ENCODE assay signal across 19 mouse cellular contexts in the genomic region with DNA sequence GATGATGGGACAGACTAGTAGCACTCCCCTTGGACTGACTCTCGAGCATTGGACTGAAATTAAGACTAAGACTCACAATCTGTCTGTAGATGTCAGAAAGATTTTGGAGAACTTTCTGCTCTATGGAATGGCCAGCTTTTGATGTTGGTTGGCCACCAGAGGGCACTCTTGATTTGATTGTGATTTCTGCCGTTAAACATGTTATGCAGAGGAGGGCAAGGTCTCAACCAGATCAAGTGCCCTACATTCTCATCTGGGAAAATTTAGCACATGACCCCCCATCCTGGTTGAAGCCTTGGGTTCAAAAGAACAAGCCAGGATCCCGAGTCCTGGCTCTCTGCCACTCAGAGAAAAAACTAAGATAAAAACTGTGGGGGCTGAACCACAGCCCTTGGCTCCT. TPM values are rescaled to one million over a fixed set of nuclear protein-coding genes. Genes with fewer than 3 reads are reported as not detected.
DNase-seq lines count a peak whose midpoint lies in the region; ATAC-seq and TF ChIP-seq lines count a peak whose summit lies in the region.
"Not testable (repeated sequence)": the region's sequence is repeated elsewhere in the genome, so short reads cannot be mapped to it uniquely, and the experiment has no call there.
"Had no signal": no experiment of that assay in that cellular context is flagged by ENCODE, and none has a peak within 500 bp of the region (broad histone marks: within the 10 kb centered on the region; RNA-seq: fewer than 3 reads in every experiment).

No protein-coding gene starts in this region.

- H3K4me3 ChIP-seq in intestine, postnatal 0 days (ENCODE audit: low read depth, low read length), result not testable (repeated sequence)

- H3K4me2 ChIP-seq in intestine, postnatal 0 days (replicated peaks; ENCODE audit: low read depth), result not testable (repeated sequence)

- H3K9me3 ChIP-seq in intestine, postnatal 0 days (ENCODE audit: control insufficient read depth), result not testable (repeated sequence)

- peak; percentile 54 for TF ChIP-seq CTCF in intestine, postnatal 0 days (IDR thresholded peaks at IDR 0.05; ENCODE audit: low read depth)

- ATAC-seq in intestine, postnatal 0 days, result not testable (repeated sequence)

- DNase-seq in CD4-positive, CD25-positive, alpha-beta regulatory T cell, adult 2 months (ENCODE audit: low read depth, low spot score), result peak; percentile 16
- DNase-seq in adrenal gland, postnatal 36 days, result peak; percentile 11 to 18
- peak; percentile 11 to 23 for DNase-seq in cerebellum, postnatal 25 days
- DNase-seq in layer of hippocampus, adult 11-12 months (ENCODE audit: low spot score), result peak; percentile 13
- DNase-seq in left cerebral cortex, postnatal 25 days (ENCODE audit: low spot score in 2 of 2), result peak; percentile 3
- peak; percentile 11 for DNase-seq in ovary, postnatal 14 days (ENCODE audit: low spot score)
- DNase-seq in thymus, postnatal 4 days, result peak; percentile 23

- H3K27me3 ChIP-seq in intestine, postnatal 0 days (replicated peaks; ENCODE audit: control insufficient read depth, insufficient read depth, low read length), result not testable (repeated sequence)

- H3K27ac ChIP-seq in intestine, postnatal 0 days (ENCODE audit: low read depth, low read length), result not testable (repeated sequence)

- 47% methylated on average over 3 of the region's 3 CpGs for WGBS in intestine, postnatal 0 days

- H3K36me3 ChIP-seq in intestine, postnatal 0 days (ENCODE audit: control insufficient read depth, insufficient read depth), result not testable (repeated sequence)

- intact Hi-C loops in left cerebral cortex, postnatal 25 days (cut with DNase I), result loop anchor here (5.0 kb wide), 2 partner anchors 319 to 419 kb away; no protein-coding TSS in a partner anchor

- H3K4me1 ChIP-seq in intestine, postnatal 0 days (replicated peaks; ENCODE audit: control insufficient read depth, insufficient read depth, low read length), result not testable (repeated sequence)

- H3K9ac ChIP-seq in intestine, postnatal 0 days (ENCODE audit: low read depth, low read length), result not testable (repeated sequence)

RNA-seq across cellular contexts. Expression of a gene that starts 6.4 kb away (rescaled TPM):
- total RNA-seq in adrenal gland, postnatal 36 days (2021), result not detected
- not detected in 2 replicates for polyA plus RNA-seq in intestine, postnatal 0 days (2015; fragmentation: Nextera tagmentation; extraction: Ambion mirVana)
- total RNA-seq in left cerebral cortex, postnatal 25 days (2021), result not detected
- total RNA-seq: gastrocnemius, adult 8-10 months; left cerebral cortex, postnatal 10 days had no signal
- polyA plus RNA-seq: brain, embryonic 14.5 days; forebrain, embryonic 14.5 days; heart, embryonic 10.5 days; hindbrain, embryonic 10.5 days; intestine, embryonic 16.5 days; liver, embryonic 13.5 days; midbrain, embryonic 15.5 days; neural tube, embryonic 13.5 days; thymus, postnatal 0 days had no signal

RNA-seq across cellular contexts. Expression of a gene that starts 17.6 kb away (rescaled TPM):
- not detected for total RNA-seq in adrenal gland, postnatal 36 days (2021)
- not detected in 2 replicates for polyA plus RNA-seq in intestine, postnatal 0 days (2015; fragmentation: Nextera tagmentation; extraction: Ambion mirVana)
- not detected for total RNA-seq in left cerebral cortex, postnatal 25 days (2021)
- total RNA-seq: gastrocnemius, adult 8-10 months; left cerebral cortex, postnatal 10 days had no signal
- polyA plus RNA-seq: brain, embryonic 14.5 days; forebrain, embryonic 14.5 days; heart, embryonic 10.5 days; hindbrain, embryonic 10.5 days; intestine, embryonic 16.5 days; liver, embryonic 13.5 days; midbrain, embryonic 15.5 days; neural tube, embryonic 13.5 days; thymus, postnatal 0 days had no signal

RNA-seq across cellular contexts. Expression of a gene that starts 33.4 kb away (rescaled TPM):
- not detected for total RNA-seq in adrenal gland, postnatal 36 days (2021)
- polyA plus RNA-seq in intestine, postnatal 0 days (2015; fragmentation: Nextera tagmentation; extraction: Ambion mirVana), result not detected in 2 replicates
- not detected for total RNA-seq in left cerebral cortex, postnatal 25 days (2021)
- total RNA-seq: gastrocnemius, adult 8-10 months; left cerebral cortex, postnatal 10 days had no signal
- polyA plus RNA-seq: brain, embryonic 14.5 days; forebrain, embryonic 14.5 days; heart, embryonic 10.5 days; hindbrain, embryonic 10.5 days; intestine, embryonic 16.5 days; liver, embryonic 13.5 days; midbrain, embryonic 15.5 days; neural tube, embryonic 13.5 days; thymus, postnatal 0 days had no signal

RNA-seq across cellular contexts. Expression of a gene that starts 41.3 kb away (rescaled TPM):
- not detected for total RNA-seq in adrenal gland, postnatal 36 days (2021)
- polyA plus RNA-seq in intestine, postnatal 0 days (2015; fragmentation: Nextera tagmentation; extraction: Ambion mirVana), result not detected in 2 replicates
- total RNA-seq in left cerebral cortex, postnatal 25 days (2021), result not detected
- total RNA-seq: gastrocnemius, adult 8-10 months; left cerebral cortex, postnatal 10 days had no signal
- polyA plus RNA-seq: brain, embryonic 14.5 days; forebrain, embryonic 14.5 days; heart, embryonic 10.5 days; hindbrain, embryonic 10.5 days; intestine, embryonic 16.5 days; liver, embryonic 13.5 days; midbrain, embryonic 15.5 days; neural tube, embryonic 13.5 days; thymus, postnatal 0 days had no signal
